Mouse (Mus musculus) E14TG2a.4 (cell line): ENCODE measurements at regions not wholly inside any gene's neighbourhood (a gene's known extent, or its start where the extent isn't known, plus 50 kb on each side); places are given as distances from the start of the nearest gene placed in this dataset.

Experiments
- H3K27me3 ChIP-seq: 2 replicates; pipeline ENCODE4 v1.6.1; 2014; ENCODE audit warnings: low read length, control low read depth; ENCODE audit not compliant: insufficient read depth
- H3K36me3 ChIP-seq: 2 replicates; pipeline ENCODE4 v1.6.1; 2014; ENCODE audit warnings: low read length, control low read depth; ENCODE audit not compliant: insufficient read depth
- H3K4me1 ChIP-seq: replicated peaks from 2 replicates; pipeline ENCODE4 v1.6.1; 2014; ENCODE audit warnings: low read depth, low read length, control low read depth
- H3K4me3 ChIP-seq: replicated peaks from 2 replicates; pipeline ENCODE4 v1.5.1; 2014; ENCODE audit warnings: mild to moderate bottlenecking, low read length
- H3K9me3 ChIP-seq: 2 replicates; pipeline ENCODE4 v1.6.1; 2014; ENCODE audit warnings: low read length, control low read depth
- CTCF ChIP-seq: conservative IDR thresholded peaks from 2 replicates; pipeline ENCODE4 v1.5.1; 2014; ENCODE audit warnings: low read length
- NANOG ChIP-seq: IDR thresholded peaks from 2 replicates; pipeline ENCODE4 v1.6.1; 2014; ENCODE audit warnings: borderline replicate concordance, low read length, mixed read lengths
- POU5F1 ChIP-seq: IDR thresholded peaks from 2 replicates; pipeline ENCODE4 v1.6.1; 2014; ENCODE audit warnings: low read length, borderline replicate concordance

GRCm38 (mm10) chr4:31824518-31825437 lies 139.1 kb upstream of the Map3k7 start:
- Histone ChIP-seq H3K4me1 (peaks cover 52% of the 10 kb centered on the region), H3K27me3 (peaks cover 7% of the 10 kb centered on the region; the same call in 1 of the 2 replicates), H3K4me3 (no peak overlapping the region), H3K36me3 (no peaks in the 10 kb centered on the region), H3K9me3 (no peaks in the 10 kb centered on the region)
- TF ChIP-seq NANOG (no peak), POU5F1 (no peak), CTCF (no peak)

GRCm38 (mm10) chr4:31825438-31825830 lies 138.5 kb upstream of the Map3k7 start:
- Histone ChIP-seq H3K4me3 (no peak overlapping the region), H3K9me3 (no peaks in the 10 kb centered on the region), H3K36me3 (no peaks in the 10 kb centered on the region), H3K4me1 (peaks cover 52% of the 10 kb centered on the region), H3K27me3 (peaks cover 7% of the 10 kb centered on the region; the same call in 1 of the 2 replicates)
- TF ChIP-seq POU5F1, result no peak
- TF ChIP-seq CTCF, result no peak
- no peak for TF ChIP-seq NANOG

- Histone ChIP-seq H3K27me3 (peaks cover 1% of the 10 kb centered on the region; the same call in 1 of the 2 replicates), H3K4me1 (peaks cover 52% of the 10 kb centered on the region), H3K4me3 (peak overlapping the region; percentile 10; the same call in 1 of the 2 replicates), H3K9me3 (no peaks in the 10 kb centered on the region), H3K36me3 (no peaks in the 10 kb centered on the region)
- TF ChIP-seq NANOG (peak; percentile 66), CTCF (no peak), POU5F1 (no peak)
These were observed 137.2 kb upstream of the Map3k7 start for GRCm38 (mm10) chr4:31826661-31827060.

GRCm38 (mm10) chr4:31827266-31827665 lies 136.6 kb upstream of the Map3k7 start:
- no peaks in the 10 kb centered on the region for H3K36me3 ChIP-seq

GRCm38 (mm10) chr4:31830241-31830640 lies 133.7 kb upstream of the Map3k7 start:
- H3K27me3 ChIP-seq, result no peaks in the 10 kb centered on the region
- H3K36me3 ChIP-seq, result no peaks in the 10 kb centered on the region
- peaks cover 23% of the 10 kb centered on the region for H3K4me1 ChIP-seq
- no peak overlapping the region for H3K4me3 ChIP-seq
- no peaks in the 10 kb centered on the region for H3K9me3 ChIP-seq
- TF ChIP-seq CTCF, result no peak
- TF ChIP-seq POU5F1, result no peak
- TF ChIP-seq NANOG, result no peak

More at GRCm38 (mm10) chr4:31827266-31827665, 136.6 kb upstream of the Map3k7 start:
- Histone ChIP-seq H3K27me3 (no peaks in the 10 kb centered on the region; the same call in 1 of the 2 replicates), H3K9me3 (no peaks in the 10 kb centered on the region), H3K4me1 (peaks cover 52% of the 10 kb centered on the region), H3K4me3 (no peak overlapping the region; the same call in 1 of the 2 replicates)
- TF ChIP-seq NANOG (no peak), CTCF (peak; percentile 87)

GRCm38 (mm10) chr4:31831469-31831868 lies 132.4 kb upstream of the Map3k7 start:
- H3K9me3 ChIP-seq, result no peaks in the 10 kb centered on the region
- no peaks in the 10 kb centered on the region for H3K36me3 ChIP-seq
- H3K4me1 ChIP-seq, result peaks cover 17% of the 10 kb centered on the region
- no peak overlapping the region for H3K4me3 ChIP-seq
- 0 out of 2 replicates have a peak, but pooled peaks cover 8% of the 10 kb centered on the region for H3K27me3 ChIP-seq
- TF ChIP-seq CTCF (no peak), POU5F1 (no peak), NANOG (no peak)

- Histone ChIP-seq H3K4me3 (no peak overlapping the region), H3K36me3 (no peaks in the 10 kb centered on the region), H3K9me3 (no peaks in the 10 kb centered on the region), H3K4me1 (peaks cover 14% of the 10 kb centered on the region; the same call in 1 of the 2 replicates), H3K27me3 (0 out of 2 replicates have a peak, but pooled peaks cover 8% of the 10 kb centered on the region)
- TF ChIP-seq POU5F1, result no peak
- no peak for TF ChIP-seq NANOG
- no peak for TF ChIP-seq CTCF
These were observed 130.1 kb upstream of the Map3k7 start for GRCm38 (mm10) chr4:31833828-31834227.

GRCm38 (mm10) chr4:31835051-31835450 lies 128.8 kb upstream of the Map3k7 start:
- Histone ChIP-seq H3K4me1 (peaks cover 14% of the 10 kb centered on the region; the same call in 1 of the 2 replicates), H3K4me3 (no peak overlapping the region), H3K27me3 (0 out of 2 replicates have a peak, but pooled peaks cover 8% of the 10 kb centered on the region), H3K9me3 (no peaks in the 10 kb centered on the region), H3K36me3 (no peaks in the 10 kb centered on the region)
- no peak for TF ChIP-seq POU5F1
- no peak for TF ChIP-seq CTCF

- Histone ChIP-seq H3K4me1 (peaks cover 14% of the 10 kb centered on the region; the same call in 1 of the 2 replicates), H3K4me3 (no peak overlapping the region), H3K27me3 (0 out of 2 replicates have a peak, but pooled peaks cover 8% of the 10 kb centered on the region), H3K36me3 (no peaks in the 10 kb centered on the region), H3K9me3 (no peaks in the 10 kb centered on the region)
- TF ChIP-seq CTCF (no peak), NANOG (no peak), POU5F1 (no peak)
These were observed 125.3 kb upstream of the Map3k7 start for GRCm38 (mm10) chr4:31838592-31838991.
